Mouse (Mus musculus) A20 (cell line): ENCODE measurements around the gene Etfa.

Experiments used
- DNase-seq: peaks from one replicate; pipeline ENCODE4 v3.0.0-alpha.2; 2011; ENCODE audit warnings: low read depth, low spot score

Gene Etfa

GRCm38 (mm10) chr9:55511521-55511993, 486 bp downstream of the Etfa start:
- DNase-seq, result peak; percentile 86

GRCm38 (mm10) chr9:55510651-55511235, 1.3 kb downstream of the Etfa start:
- peak; percentile 10 for DNase-seq

GRCm38 (mm10) chr9:55509731-55510130, 2.3 kb downstream of the Etfa start:
- DNase-seq, result no peak

GRCm38 (mm10) chr9:55508701-55509100, 3.3 kb downstream of the Etfa start:
- no peak for DNase-seq

- no peak for DNase-seq
Observed at GRCm38 (mm10) chr9:55507922-55508321, 4.1 kb downstream of the Etfa start.

- no peak for DNase-seq
Observed at GRCm38 (mm10) chr9:55482116-55482515, 29.9 kb downstream of the Etfa start.

GRCm38 (mm10) chr9:55478699-55479098, 33.3 kb downstream of the Etfa start:
- DNase-seq, result no peak

- DNase-seq, result no peak
Observed at GRCm38 (mm10) chr9:55476084-55476483, 36.0 kb downstream of the Etfa start.

- DNase-seq, result peak; percentile 19
Observed at GRCm38 (mm10) chr9:55468397-55468796, 43.6 kb downstream of the Etfa start.

GRCm38 (mm10) chr9:55453366-55453765, 58.7 kb downstream of the Etfa start:
- DNase-seq, result no peak

GRCm38 (mm10) chr9:55452906-55453305, 59.1 kb downstream of the Etfa start:
- no peak for DNase-seq

- DNase-seq, result no peak
Observed at GRCm38 (mm10) chr9:55451426-55451825, 60.6 kb downstream of the Etfa start.

GRCm38 (mm10) chr9:55450035-55450434, 62.0 kb downstream of the Etfa start:
- no peak for DNase-seq

- no peak for DNase-seq
Observed at GRCm38 (mm10) chr9:55449108-55449507, 62.9 kb downstream of the Etfa start.

- no peak for DNase-seq
Observed at GRCm38 (mm10) chr9:55447509-55447908, 64.5 kb downstream of the Etfa start.

GRCm38 (mm10) chr9:55439206-55439780, 72.8 kb downstream of the Etfa start:
- DNase-seq, result no peak

GRCm38 (mm10) chr9:55438433-55438832, 73.6 kb downstream of the Etfa start:
- no peak for DNase-seq

GRCm38 (mm10) chr9:55433875-55434274, 78.2 kb downstream of the Etfa start:
- no peak for DNase-seq

GRCm38 (mm10) chr9:55432306-55433289, 79.4 kb downstream of the Etfa start:
- no peak for DNase-seq

GRCm38 (mm10) chr9:55430133-55430532, 81.9 kb downstream of the Etfa start:
- no peak for DNase-seq

GRCm38 (mm10) chr9:55429242-55429975, 82.6 kb downstream of the Etfa start:
- peak; percentile 85 for DNase-seq
